Mouse (Mus musculus): Measurements from ENCODE around the gene Elp4. TPM values are rescaled to one million over a fixed set of nuclear protein-coding genes. Genes with fewer than 3 reads are reported as not detected.

Elp4 gene
- polyA plus RNA-seq, 1 experiment from 2014 or later: 39.1 TPM

GRCm38 (mm10) chr2:105688436-105689303 lies 215.7 kb downstream of the Elp4 start:
- no peaks in the 10 kb centered on the region for H3K36me3 ChIP-seq (ENCODE audit: insufficient read depth)
- no peak overlapping the region for H3K4me3 ChIP-seq (ENCODE audit: low read depth, low read length)
- 1% methylated on average over 25 of the region's 25 CpGs for WGBS
- H3K4me2 ChIP-seq: peak overlapping the region; percentile 32
- H3K4me1 ChIP-seq (ENCODE audit: insufficient read depth): no peaks in the 10 kb centered on the region
- no peak for TF ChIP-seq CTCF (IDR thresholded peaks at IDR 0.05; ENCODE audit: low read depth)
- no peaks in the 10 kb centered on the region for H3K9me3 ChIP-seq (ENCODE audit: low read depth, low read length)
- no peak overlapping the region for H3K27ac ChIP-seq (ENCODE audit: low read depth)
- H3K27me3 ChIP-seq (ENCODE audit: insufficient read depth, low read length): peaks cover 98% of the 10 kb centered on the region
- no peak overlapping the region for H3K9ac ChIP-seq
- DNase-seq (no peak), ATAC-seq (ENCODE audit: insufficient read depth) (no peak)

- H3K4me3 ChIP-seq (ENCODE audit: low read depth, low read length): no peak overlapping the region
- no peak overlapping the region for H3K27ac ChIP-seq (ENCODE audit: low read depth)
- ATAC-seq (ENCODE audit: insufficient read depth): no peak
- H3K4me2 ChIP-seq: peak overlapping the region; percentile 32
- DNase-seq: no peak
- H3K4me1 ChIP-seq (ENCODE audit: insufficient read depth): no peaks in the 10 kb centered on the region
- no peak for TF ChIP-seq CTCF (IDR thresholded peaks at IDR 0.05; ENCODE audit: low read depth)
- WGBS: 1% methylated on average over 17 of the region's 17 CpGs
- H3K9ac ChIP-seq: no peak overlapping the region
- no peaks in the 10 kb centered on the region for H3K36me3 ChIP-seq (ENCODE audit: insufficient read depth)
- H3K27me3 ChIP-seq (ENCODE audit: insufficient read depth, low read length): peaks cover 96% of the 10 kb centered on the region
- H3K9me3 ChIP-seq (ENCODE audit: low read depth, low read length): no peaks in the 10 kb centered on the region
Measured at GRCm38 (mm10) chr2:105688011-105688410, 216.4 kb downstream of the Elp4 start.

GRCm38 (mm10) chr2:105687317-105687991 lies 216.9 kb downstream of the Elp4 start:
- Histone ChIP-seq H3K9ac (no peak overlapping the region), H3K27me3 (ENCODE audit: insufficient read depth, low read length) (peaks cover 96% of the 10 kb centered on the region), H3K4me1 (ENCODE audit: insufficient read depth) (no peaks in the 10 kb centered on the region), H3K36me3 (ENCODE audit: insufficient read depth) (no peaks in the 10 kb centered on the region), H3K4me2 (peak overlapping the region; percentile 32), H3K4me3 (ENCODE audit: low read depth, low read length) (no peak overlapping the region), H3K9me3 (ENCODE audit: low read depth, low read length) (no peaks in the 10 kb centered on the region), H3K27ac (ENCODE audit: low read depth) (no peak overlapping the region)
- peak; percentile 55 for DNase-seq
- ATAC-seq (ENCODE audit: insufficient read depth): peak; percentile 47; the same call in 1 of the 2 replicates
- TF ChIP-seq CTCF (IDR thresholded peaks at IDR 0.05; ENCODE audit: low read depth): peak; percentile 33; the same call in 1 of the 2 replicates
- WGBS: 3% methylated on average over 13 of the region's 13 CpGs

GRCm38 (mm10) chr2:105686363-105687316 lies 217.7 kb downstream of the Elp4 start:
- WGBS: 3% methylated on average over 35 of the region's 36 CpGs
- H3K9ac ChIP-seq: no peak overlapping the region
- H3K27ac ChIP-seq (ENCODE audit: low read depth): no peak overlapping the region
- TF ChIP-seq CTCF (IDR thresholded peaks at IDR 0.05; ENCODE audit: low read depth): no peak
- no peaks in the 10 kb centered on the region for H3K9me3 ChIP-seq (ENCODE audit: low read depth, low read length)
- peaks cover 96% of the 10 kb centered on the region for H3K27me3 ChIP-seq (ENCODE audit: insufficient read depth, low read length)
- no peak overlapping the region for H3K4me3 ChIP-seq (ENCODE audit: low read depth, low read length)
- H3K4me1 ChIP-seq (ENCODE audit: insufficient read depth): no peaks in the 10 kb centered on the region
- no peak overlapping the region for H3K4me2 ChIP-seq
- no peaks in the 10 kb centered on the region for H3K36me3 ChIP-seq (ENCODE audit: insufficient read depth)
- ATAC-seq (ENCODE audit: insufficient read depth): no peak
- no peak for DNase-seq

- ATAC-seq (ENCODE audit: insufficient read depth): no peak
- 3% methylated on average over 11 of the region's 11 CpGs for WGBS
- H3K36me3 ChIP-seq (ENCODE audit: insufficient read depth): no peaks in the 10 kb centered on the region
- peaks cover 96% of the 10 kb centered on the region for H3K27me3 ChIP-seq (ENCODE audit: insufficient read depth, low read length)
- no peak overlapping the region for H3K4me2 ChIP-seq
- no peaks in the 10 kb centered on the region for H3K9me3 ChIP-seq (ENCODE audit: low read depth, low read length)
- no peak for TF ChIP-seq CTCF (IDR thresholded peaks at IDR 0.05; ENCODE audit: low read depth)
- no peak overlapping the region for H3K4me3 ChIP-seq (ENCODE audit: low read depth, low read length)
- no peak for DNase-seq
- H3K4me1 ChIP-seq (ENCODE audit: insufficient read depth): no peaks in the 10 kb centered on the region
- H3K27ac ChIP-seq (ENCODE audit: low read depth): no peak overlapping the region
- no peak overlapping the region for H3K9ac ChIP-seq
Measured at GRCm38 (mm10) chr2:105685651-105686050, 218.7 kb downstream of the Elp4 start.

GRCm38 (mm10) chr2:105684991-105685650 lies 219.2 kb downstream of the Elp4 start:
- Histone ChIP-seq H3K27me3 (ENCODE audit: insufficient read depth, low read length) (peaks cover 96% of the 10 kb centered on the region), H3K4me3 (ENCODE audit: low read depth, low read length) (no peak overlapping the region), H3K27ac (ENCODE audit: low read depth) (no peak overlapping the region), H3K36me3 (ENCODE audit: insufficient read depth) (no peaks in the 10 kb centered on the region), H3K4me1 (ENCODE audit: insufficient read depth) (no peaks in the 10 kb centered on the region), H3K4me2 (no peak overlapping the region), H3K9me3 (ENCODE audit: low read depth, low read length) (no peaks in the 10 kb centered on the region), H3K9ac (no peak overlapping the region)
- 3% methylated on average over 11 of the region's 11 CpGs for WGBS
- ATAC-seq (ENCODE audit: insufficient read depth): no peak
- DNase-seq: no peak
- TF ChIP-seq CTCF (IDR thresholded peaks at IDR 0.05; ENCODE audit: low read depth): no peak

Data from lung, embryonic 14.5 days (tissue).